Mouse (Mus musculus) urinary bladder, postnatal 36 days (tissue): ENCODE results near the gene Ints4.

Experiments used
- DNase-seq, 2 experiments: peaks; one replicate each; pipeline ENCODE4 v3.0.0; 2022; ENCODE audit warnings: low spot score in 2 of 2, mixed read lengths in 1 of 2

Ints4 gene

GRCm38 (mm10) chr7:97536571-97536970 lies 55.8 kb downstream of the Ints4 start:
- DNase-seq: no peak

GRCm38 (mm10) chr7:97546462-97546861 lies 65.7 kb downstream of the Ints4 start:
- DNase-seq: no peak

- no peak for DNase-seq
Measured at GRCm38 (mm10) chr7:97549301-97549700, 68.5 kb downstream of the Ints4 start.

DNA sequence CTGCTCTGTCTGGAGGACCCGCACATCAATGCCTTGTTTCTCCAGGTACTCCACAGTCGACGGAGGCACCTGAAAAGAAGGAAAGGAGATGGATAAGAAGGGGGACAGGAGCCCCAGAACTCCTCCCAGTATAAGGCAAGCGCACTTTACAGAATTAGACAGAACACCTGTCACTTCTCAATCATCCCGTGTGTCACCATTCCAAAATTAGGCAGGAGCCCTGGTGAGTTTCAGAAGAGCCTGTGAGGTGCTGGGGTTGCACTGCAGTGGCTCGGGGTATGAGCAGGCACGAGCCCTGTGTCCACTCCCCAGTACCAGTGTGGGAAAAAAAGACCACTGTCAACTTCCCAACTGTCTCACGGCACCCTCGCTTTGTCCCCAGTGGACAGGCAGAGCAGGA lies 69.9 kb downstream of the Ints4 start:
- DNase-seq: no peak

DNA sequence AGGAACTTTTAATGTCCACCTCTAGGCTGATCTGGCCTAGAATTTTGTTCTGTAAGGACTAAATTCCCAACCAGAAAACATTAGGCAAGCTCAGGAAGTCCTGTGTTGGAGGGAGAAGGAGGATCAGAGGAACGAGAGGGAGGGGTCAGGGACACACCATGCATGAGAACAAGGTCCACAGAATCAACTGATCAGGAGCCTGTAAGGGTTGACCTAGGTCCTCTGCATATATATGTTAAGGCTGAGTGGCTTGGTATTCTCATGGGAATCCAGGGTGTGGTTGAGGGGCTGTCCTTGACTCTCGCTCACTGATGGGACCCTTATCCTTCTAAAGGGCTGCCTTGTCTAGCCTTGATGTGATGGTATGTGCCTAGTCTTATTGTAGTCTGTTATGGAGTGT lies 82.8 kb downstream of the Ints4 start:
- DNase-seq: no peak

DNA sequence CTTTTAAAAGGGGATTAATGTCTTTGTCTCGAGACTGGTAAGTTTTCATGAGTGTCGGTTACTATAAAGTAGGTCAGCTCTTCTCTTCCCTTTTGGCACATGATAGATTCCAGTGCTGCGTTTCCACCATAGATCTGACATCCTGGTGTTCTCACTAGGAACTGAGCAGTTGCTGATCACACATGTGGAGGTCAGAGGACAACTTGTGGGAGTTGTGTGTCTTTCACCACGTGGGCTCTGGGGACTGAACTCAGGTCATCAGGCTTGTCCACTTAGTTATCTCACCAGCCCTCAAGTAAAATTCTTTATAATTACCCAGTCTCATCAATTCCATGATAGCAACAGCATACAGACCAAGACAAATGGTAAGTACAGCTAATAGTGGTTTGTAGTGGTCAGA lies 88.6 kb downstream of the Ints4 start:
- DNase-seq: no peak

GRCm38 (mm10) chr7:97570389-97570788 lies 89.6 kb downstream of the Ints4 start:
- DNase-seq: no peak

DNA sequence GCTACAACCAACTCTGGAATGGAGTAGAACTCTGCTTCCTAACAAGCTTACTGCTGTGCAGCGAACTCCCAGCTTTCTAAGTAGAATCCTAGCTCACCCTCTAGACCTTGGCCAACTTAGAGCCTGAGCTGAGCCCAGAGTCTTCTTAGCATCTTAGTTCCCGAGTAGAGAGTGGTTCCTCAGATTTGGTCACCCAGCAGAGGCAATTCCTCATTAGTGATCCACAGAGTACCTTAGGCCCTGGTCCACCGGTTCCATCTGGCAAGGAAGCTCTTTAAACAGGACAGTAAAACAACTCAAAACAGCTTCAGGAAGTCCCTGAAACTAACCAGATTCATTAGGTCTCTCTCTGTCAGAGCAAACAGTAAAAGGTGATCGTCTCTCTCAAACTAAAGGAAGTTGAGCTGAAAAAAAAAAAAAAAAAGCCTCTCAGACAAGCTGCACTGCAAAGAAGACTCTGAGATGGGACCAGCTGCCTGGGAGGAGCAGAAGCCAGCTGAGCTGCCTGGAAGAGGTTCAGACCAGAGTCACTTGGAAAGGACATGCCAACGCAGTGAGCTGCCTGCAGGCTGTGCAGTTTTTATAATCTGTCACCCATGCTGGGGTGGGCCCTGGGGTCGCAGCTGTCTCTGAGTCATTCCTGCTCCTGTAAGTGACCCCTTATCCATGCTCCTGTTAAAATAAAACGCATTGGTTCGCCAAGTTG lies 97.8 kb downstream of the Ints4 start:
- peak in 1 of 2 experiments; percentile 38 for DNase-seq

GRCm38 (mm10) chr7:97579067-97579975 lies 98.6 kb downstream of the Ints4 start, which contains the start of the genes Aamdc and Rsf1:
Aamdc (minus strand) TSS chr7:97579497.
Rsf1 (plus strand) TSS chr7:97579889.
- peak; percentile 85 to 91 for DNase-seq

GRCm38 (mm10) chr7:97579976-97580842 lies 99.5 kb downstream of the Ints4 start:
- DNase-seq: peak; percentile 31 to 54

DNA sequence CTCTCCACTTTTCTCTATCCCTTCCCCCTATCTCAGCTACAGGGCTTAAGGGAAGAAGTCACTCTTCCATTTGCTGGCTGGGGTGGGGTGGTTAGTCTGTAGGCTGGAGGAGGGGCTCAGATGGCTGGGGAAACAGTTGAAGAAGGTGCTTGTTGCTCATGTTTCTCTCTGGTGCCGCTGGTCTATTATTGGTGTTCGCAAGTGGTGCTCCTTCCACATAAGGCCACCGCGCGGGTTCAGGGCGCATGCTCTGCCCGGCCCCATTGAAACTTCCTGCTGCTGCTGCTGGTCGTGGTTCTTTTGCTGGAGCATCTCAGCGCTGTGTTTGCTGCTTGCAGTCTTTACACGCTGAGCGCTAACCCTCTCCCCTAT lies 100.1 kb downstream of the Ints4 start:
- peak; percentile 69 to 85 for DNase-seq

GRCm38 (mm10) chr7:97588506-97588905 lies 107.8 kb downstream of the Ints4 start:
- DNase-seq: no peak

DNA sequence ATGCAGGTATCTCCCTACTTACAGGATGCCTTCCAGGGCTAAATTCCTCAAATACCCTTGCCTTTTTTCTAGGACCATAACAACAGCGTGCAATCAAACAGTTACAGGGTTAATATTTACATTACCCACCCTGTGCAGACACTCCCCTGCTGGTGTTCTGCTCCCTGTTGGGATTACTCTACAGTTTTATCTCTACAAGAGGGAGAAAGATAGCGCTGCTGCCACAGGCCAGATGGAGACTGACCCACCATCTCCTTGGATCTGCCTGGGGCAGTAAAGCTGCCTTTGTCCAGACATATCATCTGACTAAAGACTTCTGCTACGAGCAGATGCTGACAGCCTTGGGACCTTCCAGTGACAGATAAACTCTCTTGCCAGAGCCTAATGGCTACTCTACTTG lies 109.7 kb downstream of the Ints4 start:
- DNase-seq: no peak
